Mouse (Mus musculus): ENCODE measurements at regions not wholly inside any gene's neighbourhood (a gene's known extent, or its start where the extent isn't known, plus 50 kb on each side); places are given as distances from the start of the nearest gene placed in this dataset.

DNA sequence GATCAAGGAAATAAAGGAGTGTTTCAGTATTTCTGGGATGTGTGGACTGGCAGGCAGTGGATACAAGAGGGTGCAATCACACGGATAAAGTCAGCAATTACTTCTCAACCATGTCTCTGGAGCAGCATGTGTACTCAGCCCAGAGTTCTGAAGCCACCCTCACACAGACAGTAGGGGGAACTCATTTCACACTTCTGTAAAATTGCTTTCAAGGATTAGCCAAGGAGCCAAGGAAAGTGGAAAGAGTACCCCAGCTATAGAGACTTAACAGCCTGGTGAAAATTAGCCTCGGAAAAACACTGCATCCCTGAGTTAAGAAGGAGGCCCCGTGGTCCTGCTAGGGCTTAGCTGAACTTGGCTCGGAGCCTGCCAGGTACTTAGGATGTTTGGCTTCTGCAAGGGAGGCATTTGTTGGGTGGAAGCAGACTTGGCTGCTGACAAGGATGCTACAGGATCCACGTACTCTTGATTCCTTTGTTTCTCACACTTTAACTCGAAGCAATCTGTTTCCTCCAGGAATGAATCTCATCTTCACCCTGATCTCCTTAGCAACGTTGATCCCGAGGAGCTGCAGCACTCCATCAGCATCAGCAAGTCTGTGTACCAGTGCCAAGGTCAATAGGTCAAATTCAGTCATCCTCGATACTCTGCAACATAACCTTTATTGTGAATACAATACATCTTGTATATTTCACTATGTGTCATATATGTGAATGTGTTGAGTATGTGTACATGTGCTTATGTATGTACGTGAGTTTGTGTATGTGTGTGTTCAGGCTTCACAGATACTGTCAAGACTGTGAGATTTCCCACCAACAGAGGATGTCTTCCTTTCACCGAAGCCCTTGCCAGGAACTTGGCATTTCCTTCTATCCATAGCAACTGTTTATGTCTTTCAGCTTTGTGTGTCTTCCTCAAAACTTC, 326.8 kb downstream of the 1700129C05Rik start:
- TF ChIP-seq CTCF (IDR thresholded peaks at IDR 0.05; ENCODE audit: control insufficient read depth, insufficient read depth, insufficient read length) (no peak), USF1 (IDR thresholded peaks at IDR 0.05; ENCODE audit: low read depth) (no peak), MYOG (IDR thresholded peaks at IDR 0.05; ENCODE audit: control insufficient read depth, extremely low read depth, insufficient read length) (no peak)

Measured in C2C12 (cell line).